Mouse (Mus musculus): ENCODE measurements at regions not wholly inside any gene's neighbourhood (a gene's known extent, or its start where the extent isn't known, plus 50 kb on each side); places are given as distances from the start of the nearest gene placed in this dataset.

- Histone ChIP-seq H3K27me3 (ENCODE audit: control insufficient read depth, insufficient read depth, low read length, poor library complexity, severe bottlenecking) (no peaks in the 10 kb centered on the region; the same call in 1 of the 2 replicates), H3K36me3 (ENCODE audit: control insufficient read depth, insufficient read depth, low read length, poor library complexity, severe bottlenecking) (no peaks in the 10 kb centered on the region)
- no peak for DNase-seq (ENCODE audit: low read depth, low spot score)
These were observed 54.5 kb upstream of the Meis1 start for GRCm38 (mm10) chr11:19073265-19073664.

DNA sequence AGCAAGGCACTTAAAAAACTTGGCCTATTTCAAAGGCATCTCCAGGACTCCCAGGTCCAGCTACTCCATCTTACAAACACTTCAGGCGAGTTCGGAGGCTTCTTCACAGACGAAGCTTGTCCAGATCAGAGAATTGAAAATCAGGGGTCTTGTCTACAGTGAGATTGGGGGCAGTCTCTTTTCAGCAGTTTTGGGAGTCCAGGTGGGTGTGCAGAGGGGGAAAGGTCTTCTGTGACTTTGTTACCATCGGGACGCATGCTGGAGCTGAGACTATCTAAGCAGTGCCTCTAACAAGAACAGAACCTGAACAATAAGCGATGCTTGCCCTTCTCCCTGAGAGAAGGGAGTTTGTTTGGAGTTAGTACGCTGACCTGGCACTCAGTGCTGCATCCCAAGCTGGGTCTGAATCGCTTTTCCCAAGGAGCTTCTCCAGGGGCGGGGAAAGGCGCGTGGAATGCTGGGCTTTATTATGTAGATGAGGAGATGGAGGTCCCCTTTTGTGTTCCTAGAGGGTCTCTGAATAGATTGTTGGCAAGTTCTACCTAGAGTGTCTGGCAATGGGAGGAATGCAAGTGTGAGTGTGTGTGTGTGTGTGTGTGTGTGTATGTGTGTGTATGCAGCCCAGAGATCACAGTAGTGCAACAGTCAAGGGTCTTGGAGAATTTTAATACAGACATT lies 55.2 kb upstream of the Meis1 start:
- H3K36me3 ChIP-seq (ENCODE audit: control insufficient read depth, insufficient read depth, low read length, poor library complexity, severe bottlenecking) = no peaks in the 10 kb centered on the region
- no peak for DNase-seq (ENCODE audit: low read depth, low spot score)
- H3K27me3 ChIP-seq (ENCODE audit: control insufficient read depth, insufficient read depth, low read length, poor library complexity, severe bottlenecking) = no peaks in the 10 kb centered on the region; the same call in 1 of the 2 replicates

DNA sequence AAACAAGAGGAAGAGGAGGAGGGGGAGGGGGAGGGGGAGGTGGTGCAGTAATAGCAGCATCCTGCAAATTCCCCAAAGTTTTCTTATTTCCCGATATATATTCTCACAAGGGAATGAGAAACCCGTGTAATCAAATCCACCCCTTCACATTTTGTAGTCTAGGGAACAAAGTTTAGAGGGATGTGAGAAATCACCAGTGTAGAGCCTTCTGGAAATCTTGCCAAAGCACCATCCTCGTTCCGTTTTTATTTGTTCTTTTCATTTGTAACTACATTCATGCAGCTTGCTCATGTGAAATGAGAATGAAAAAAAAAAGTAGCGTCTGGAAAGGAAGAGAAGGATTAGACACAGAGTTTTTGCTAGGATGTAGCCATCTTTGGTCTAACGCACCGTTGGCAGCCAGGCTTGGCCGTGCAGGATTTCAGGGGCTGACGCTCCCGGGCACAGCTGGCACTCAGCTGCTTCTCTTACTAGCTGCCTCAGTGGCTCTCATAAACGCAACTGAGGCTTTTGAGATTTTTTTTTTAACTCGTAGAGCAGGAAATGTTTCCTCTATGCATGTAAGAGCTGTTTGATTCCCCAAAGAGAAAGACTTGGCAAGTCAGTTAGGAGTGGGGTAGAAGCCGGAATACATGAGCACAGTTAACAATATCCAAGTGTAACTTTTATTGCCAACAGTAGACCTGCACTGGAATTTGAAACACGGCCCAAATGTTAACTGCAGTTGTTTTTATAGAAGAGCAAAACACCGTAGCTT lies 72.5 kb upstream of the Meis1 start:
- Histone ChIP-seq H3K36me3 (ENCODE audit: control insufficient read depth, insufficient read depth, low read length, poor library complexity, severe bottlenecking) (no peaks in the 10 kb centered on the region), H3K27me3 (ENCODE audit: control insufficient read depth, insufficient read depth, low read length, poor library complexity, severe bottlenecking) (no peaks in the 10 kb centered on the region)
- no peak for DNase-seq (ENCODE audit: low read depth, low spot score)

- no peaks in the 10 kb centered on the region; the same call in 1 of the 2 replicates for H3K27me3 ChIP-seq (ENCODE audit: control insufficient read depth, insufficient read depth, low read length, poor library complexity, severe bottlenecking)
- DNase-seq (ENCODE audit: low read depth, low spot score) = no peak
- H3K36me3 ChIP-seq (ENCODE audit: control insufficient read depth, insufficient read depth, low read length, poor library complexity, severe bottlenecking) = no peaks in the 10 kb centered on the region
These were observed 74.4 kb upstream of the Meis1 start for GRCm38 (mm10) chr11:19092967-19093745.

DNA sequence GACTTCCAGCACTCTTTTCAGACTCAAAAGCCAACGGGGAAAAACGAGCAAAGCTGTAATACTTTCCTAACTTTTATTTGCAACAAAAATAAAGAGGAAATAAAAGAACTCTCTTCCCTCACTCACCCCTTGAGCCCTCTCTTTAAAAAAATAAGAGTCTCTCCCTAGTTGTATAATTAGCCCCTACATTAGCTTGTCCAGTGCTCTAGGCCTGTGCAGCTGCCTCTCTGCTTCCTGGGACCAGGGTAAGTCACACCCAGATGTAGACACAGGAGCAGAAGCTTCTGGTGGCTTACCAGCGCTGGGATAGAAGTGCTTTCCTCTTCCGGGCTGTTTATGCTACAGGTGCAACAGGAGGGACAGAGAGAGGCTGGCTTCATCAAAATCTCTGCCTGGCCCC lies 75.0 kb upstream of the Meis1 start:
- DNase-seq (ENCODE audit: low read depth, low spot score) = no peak
- Histone ChIP-seq H3K36me3 (ENCODE audit: control insufficient read depth, insufficient read depth, low read length, poor library complexity, severe bottlenecking) (no peaks in the 10 kb centered on the region), H3K27me3 (ENCODE audit: control insufficient read depth, insufficient read depth, low read length, poor library complexity, severe bottlenecking) (no peaks in the 10 kb centered on the region; the same call in 1 of the 2 replicates)

DNA sequence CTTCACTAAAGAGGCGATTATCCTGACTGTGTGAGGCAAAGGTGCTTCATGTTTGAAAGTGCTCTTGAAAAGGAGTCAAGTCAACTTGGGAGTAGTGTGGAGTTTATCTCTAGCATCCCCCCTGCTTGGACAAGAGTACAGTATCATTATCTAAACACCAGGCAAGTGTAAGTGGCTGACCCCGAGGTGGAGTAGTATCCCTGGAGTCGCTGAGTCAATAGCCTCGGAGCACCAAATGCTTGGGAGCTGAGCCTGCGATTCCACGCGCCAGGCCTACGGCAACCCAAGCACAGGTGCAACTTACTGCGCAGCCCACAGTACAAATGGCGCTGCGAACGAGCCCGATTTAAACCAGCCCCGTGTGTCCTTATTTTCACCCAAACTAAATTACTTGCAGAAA lies 75.4 kb upstream of the Meis1 start:
- Histone ChIP-seq H3K27me3 (ENCODE audit: control insufficient read depth, insufficient read depth, low read length, poor library complexity, severe bottlenecking) (no peaks in the 10 kb centered on the region; the same call in 1 of the 2 replicates), H3K36me3 (ENCODE audit: control insufficient read depth, insufficient read depth, low read length, poor library complexity, severe bottlenecking) (no peaks in the 10 kb centered on the region)
- no peak for DNase-seq (ENCODE audit: low read depth, low spot score)

GRCm38 (mm10) chr11:19102981-19103568 lies 84.3 kb upstream of the Meis1 start:
- no peak for DNase-seq (ENCODE audit: low read depth, low spot score)
- H3K36me3 ChIP-seq (ENCODE audit: control insufficient read depth, insufficient read depth, low read length, poor library complexity, severe bottlenecking) = no peaks in the 10 kb centered on the region
- H3K27me3 ChIP-seq (ENCODE audit: control insufficient read depth, insufficient read depth, low read length, poor library complexity, severe bottlenecking) = no peaks in the 10 kb centered on the region

- Histone ChIP-seq H3K36me3 (ENCODE audit: control insufficient read depth, insufficient read depth, low read length, poor library complexity, severe bottlenecking) (no peaks in the 10 kb centered on the region), H3K27me3 (ENCODE audit: control insufficient read depth, insufficient read depth, low read length, poor library complexity, severe bottlenecking) (no peaks in the 10 kb centered on the region)
- no peak for DNase-seq (ENCODE audit: low read depth, low spot score)
These were observed 88.4 kb upstream of the Meis1 start for GRCm38 (mm10) chr11:19107180-19107579.

- no peaks in the 10 kb centered on the region for H3K36me3 ChIP-seq (ENCODE audit: control insufficient read depth, insufficient read depth, low read length, poor library complexity, severe bottlenecking)
- no peak for DNase-seq (ENCODE audit: low read depth, low spot score)
- H3K27me3 ChIP-seq (ENCODE audit: control insufficient read depth, insufficient read depth, low read length, poor library complexity, severe bottlenecking) = no peaks in the 10 kb centered on the region
These were observed 90.3 kb upstream of the Meis1 start for GRCm38 (mm10) chr11:19109055-19109454.

GRCm38 (mm10) chr11:19111916-19112575 lies 93.3 kb upstream of the Meis1 start:
- no peak for DNase-seq (ENCODE audit: low read depth, low spot score)
- Histone ChIP-seq H3K36me3 (ENCODE audit: control insufficient read depth, insufficient read depth, low read length, poor library complexity, severe bottlenecking) (no peaks in the 10 kb centered on the region), H3K27me3 (ENCODE audit: control insufficient read depth, insufficient read depth, low read length, poor library complexity, severe bottlenecking) (no peaks in the 10 kb centered on the region)

DNA sequence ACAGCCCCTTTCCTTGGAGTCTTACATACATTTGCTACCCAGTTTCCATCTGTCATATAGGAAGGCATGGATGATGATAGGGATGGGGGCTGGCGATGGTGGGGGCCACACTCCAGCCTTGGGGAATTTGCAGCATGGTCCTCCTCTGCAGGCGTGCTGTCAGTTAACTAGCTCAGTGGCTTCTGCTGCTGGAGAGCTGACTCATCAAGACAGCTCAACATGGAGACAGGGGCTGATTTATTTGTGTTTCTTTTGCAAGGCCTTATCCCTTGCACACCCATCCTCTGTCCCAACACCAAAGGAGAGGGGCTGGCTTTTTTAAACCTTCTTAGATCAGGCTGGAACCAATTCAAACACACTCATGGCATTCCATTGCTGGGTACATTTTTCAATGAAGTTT lies 98.3 kb upstream of the Meis1 start:
- no peaks in the 10 kb centered on the region for H3K27me3 ChIP-seq (ENCODE audit: control insufficient read depth, insufficient read depth, low read length, poor library complexity, severe bottlenecking)
- H3K36me3 ChIP-seq (ENCODE audit: control insufficient read depth, insufficient read depth, low read length, poor library complexity, severe bottlenecking) = no peaks in the 10 kb centered on the region
- no peak for DNase-seq (ENCODE audit: low read depth, low spot score)

- no peaks in the 10 kb centered on the region for H3K36me3 ChIP-seq (ENCODE audit: control insufficient read depth, insufficient read depth, low read length, poor library complexity, severe bottlenecking)
- DNase-seq (ENCODE audit: low read depth, low spot score) = no peak
- no peaks in the 10 kb centered on the region for H3K27me3 ChIP-seq (ENCODE audit: control insufficient read depth, insufficient read depth, low read length, poor library complexity, severe bottlenecking)
These were observed 99.5 kb upstream of the Meis1 start for GRCm38 (mm10) chr11:19118258-19118657.

DNA sequence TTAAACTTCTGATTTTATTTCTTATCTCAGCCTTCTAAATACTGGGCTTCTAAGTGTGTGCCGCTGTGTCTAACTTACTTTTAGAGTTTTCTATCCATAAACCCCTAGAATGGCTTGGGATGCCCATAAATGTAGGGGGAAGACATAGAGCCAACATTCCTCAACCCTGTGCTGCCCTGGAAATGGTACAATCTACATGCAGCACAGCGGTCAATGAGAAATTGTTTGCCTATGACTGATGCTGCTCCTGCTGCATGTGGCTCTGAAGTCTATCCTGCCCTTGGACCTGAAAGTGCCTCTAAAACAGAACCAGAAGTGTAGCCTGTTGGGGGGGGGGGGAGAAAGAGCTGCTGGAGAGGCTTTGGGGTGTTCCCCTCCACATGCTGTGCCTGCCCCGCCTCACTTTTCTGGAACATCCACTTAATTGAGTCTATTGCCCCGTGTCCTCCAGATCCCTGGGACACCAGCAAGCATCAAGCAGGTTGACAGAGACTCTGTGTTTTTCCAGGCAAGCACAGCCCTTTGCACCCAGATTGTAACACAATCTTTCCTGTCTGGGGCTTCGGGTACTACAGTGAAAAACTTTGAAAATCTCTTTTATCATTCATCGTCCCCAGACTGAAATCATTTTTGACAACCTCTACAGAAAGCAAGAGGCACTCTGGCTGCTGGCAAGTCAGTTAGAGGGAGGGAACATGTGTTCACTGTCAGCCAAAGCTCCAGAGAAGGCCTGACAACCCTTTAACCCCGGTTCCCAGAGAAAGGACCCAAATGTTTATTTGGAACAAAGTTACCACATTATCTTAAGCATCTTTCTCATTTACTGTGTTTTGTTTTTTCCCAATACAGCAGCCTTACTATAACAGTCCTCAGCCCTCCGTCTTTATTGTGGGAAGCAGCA lies 101.4 kb upstream of the Meis1 start:
- no peak for DNase-seq (ENCODE audit: low read depth, low spot score)
- Histone ChIP-seq H3K36me3 (ENCODE audit: control insufficient read depth, insufficient read depth, low read length, poor library complexity, severe bottlenecking) (no peaks in the 10 kb centered on the region), H3K27me3 (ENCODE audit: control insufficient read depth, insufficient read depth, low read length, poor library complexity, severe bottlenecking) (no peaks in the 10 kb centered on the region)

All from splenic B cell, adult 2 months (primary cell).